Mouse (Mus musculus) NIH3T3 (cell line): ENCODE results near the gene Ebi3.

Experiments
- DNase-seq: peaks from one replicate; pipeline ENCODE4 v3.0.0-alpha.2; 2012; ENCODE audit warnings: low read depth

Gene Ebi3

GRCm38 (mm10) chr17:55958918-55959728 is 6.7 kb downstream of the Ebi3 start, which contains the start of gene Yju2:
Gene Yju2 (plus strand): TSS chr17:55959099.
- DNase-seq, result peak; percentile 97

- DNase-seq, result no peak
These were observed 7.7 kb downstream of the Ebi3 start for GRCm38 (mm10) chr17:55959946-55960740.

GRCm38 (mm10) chr17:55960791-55961190 is 8.4 kb downstream of the Ebi3 start:
- DNase-seq, result no peak

- DNase-seq, result no peak
These were observed 9.2 kb downstream of the Ebi3 start for GRCm38 (mm10) chr17:55961631-55962030.

- peak; percentile 31 for DNase-seq
These were observed 10.7 kb downstream of the Ebi3 start for GRCm38 (mm10) chr17:55963171-55963570.

GRCm38 (mm10) chr17:55964496-55964895 is 12.1 kb downstream of the Ebi3 start:
- DNase-seq, result no peak

GRCm38 (mm10) chr17:55964996-55965395 is 12.6 kb downstream of the Ebi3 start:
- peak; percentile 29 for DNase-seq

GRCm38 (mm10) chr17:55967186-55967585 is 14.7 kb downstream of the Ebi3 start:
- DNase-seq, result no peak

- no peak for DNase-seq
These were observed 15.8 kb downstream of the Ebi3 start for GRCm38 (mm10) chr17:55968210-55968609.

GRCm38 (mm10) chr17:55969560-55969959 is 17.1 kb downstream of the Ebi3 start:
- no peak for DNase-seq

- DNase-seq, result no peak
These were observed 17.8 kb downstream of the Ebi3 start, which contains the start of gene Shd for GRCm38 (mm10) chr17:55969966-55970891. Gene Shd (plus strand): TSS chr17:55970467.

GRCm38 (mm10) chr17:55971453-55971852 is 19.0 kb downstream of the Ebi3 start:
- no peak for DNase-seq

- peak; percentile 88 for DNase-seq
These were observed 23.9 kb downstream of the Ebi3 start for GRCm38 (mm10) chr17:55976255-55976862.

GRCm38 (mm10) chr17:55977301-55977700 is 24.9 kb downstream of the Ebi3 start:
- no peak for DNase-seq

- DNase-seq, result no peak
These were observed 33.9 kb downstream of the Ebi3 start, which contains the start of gene Fsd1 for GRCm38 (mm10) chr17:55986030-55986961. Gene Fsd1 (plus strand): TSS chr17:55986509.

GRCm38 (mm10) chr17:55990278-55990898 is 37.9 kb downstream of the Ebi3 start:
- no peak for DNase-seq

- DNase-seq, result peak; percentile 28
These were observed 43.6 kb downstream of the Ebi3 start for GRCm38 (mm10) chr17:55996007-55996406.

GRCm38 (mm10) chr17:55999794-56000499 is 47.5 kb downstream of the Ebi3 start:
- no peak for DNase-seq

GRCm38 (mm10) chr17:56003000-56003399 is 50.6 kb downstream of the Ebi3 start:
- no peak for DNase-seq
